Mouse (Mus musculus) induced T-regulatory cell, adult 2 months (primary cell): ENCODE results near the gene Rps28.

Experiments
- DNase-seq: peaks from one replicate; pipeline ENCODE4 v3.0.0-alpha.2; 2012; ENCODE audit warnings: low read depth

Rps28 gene

DNA sequence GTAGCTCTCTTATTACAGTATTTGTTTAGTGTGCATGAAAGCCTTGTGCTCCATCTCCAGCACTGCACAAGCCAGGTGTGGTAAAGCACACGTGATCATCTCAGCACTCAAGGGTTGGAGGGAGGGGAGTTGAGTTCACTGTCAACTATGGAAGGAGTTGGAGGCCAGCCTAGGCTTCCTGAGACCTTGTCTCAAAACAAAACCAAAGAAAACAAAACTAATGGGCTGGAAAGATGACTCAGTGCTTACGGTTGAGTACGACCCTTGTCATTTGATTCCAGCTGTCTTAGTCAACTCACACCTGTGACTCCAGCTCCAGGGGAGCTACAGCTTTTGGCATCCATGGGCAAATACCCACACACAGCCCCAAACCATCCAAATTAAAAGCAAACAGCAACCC lies 11.9 kb downstream of the Rps28 start:
- DNase-seq = no peak

DNA sequence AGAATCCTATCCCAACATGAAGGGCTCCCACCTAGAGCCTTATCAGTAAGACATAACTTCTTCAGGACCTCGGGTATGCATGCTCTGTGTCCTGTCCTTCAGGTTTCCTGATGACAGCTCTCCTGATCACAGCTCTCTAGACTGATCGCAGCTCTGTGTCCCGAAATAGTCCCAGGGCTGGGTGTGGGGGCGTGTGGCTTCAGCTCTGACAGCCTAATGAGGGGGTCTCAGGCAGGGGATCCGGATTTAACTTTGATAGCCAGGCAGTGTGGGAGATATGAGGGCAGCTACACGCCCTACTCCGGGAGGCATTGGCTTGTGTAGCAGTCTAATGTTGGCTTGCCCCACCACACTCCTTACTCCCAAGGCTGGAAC lies 13.2 kb downstream of the Rps28 start:
- no peak for DNase-seq

GRCm38 (mm10) chr17:33810334-33811141 lies 13.8 kb downstream of the Rps28 start, which contains the start of gene Kank3:
Gene Kank3 (plus strand): TSS chr17:33810519.
- peak; percentile 97 for DNase-seq

- no peak for DNase-seq
Observed at GRCm38 (mm10) chr17:33808192-33808591, 16.2 kb downstream of the Rps28 start.

- no peak for DNase-seq
Observed at GRCm38 (mm10) chr17:33807181-33807888, 17.0 kb downstream of the Rps28 start.

GRCm38 (mm10) chr17:33804745-33805144 lies 19.6 kb downstream of the Rps28 start:
- DNase-seq = no peak

DNA sequence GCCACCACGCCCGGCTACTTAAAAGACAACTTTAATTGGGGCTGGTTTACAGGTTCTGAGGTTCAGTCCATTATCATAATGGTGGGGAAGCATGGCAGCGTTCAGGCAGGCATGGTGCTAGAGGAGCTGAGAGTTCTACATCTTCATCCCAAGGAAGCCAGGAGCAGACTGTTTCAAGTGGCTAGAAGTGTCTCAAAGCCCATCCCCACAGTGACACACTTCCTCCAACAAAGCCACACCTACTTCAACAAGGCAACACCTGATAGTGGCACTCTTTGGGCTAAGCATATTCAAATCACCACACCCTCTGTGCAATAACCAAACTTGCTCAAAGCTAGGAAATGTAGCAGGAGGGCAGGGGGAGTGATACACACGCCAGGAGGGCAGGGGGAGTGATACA lies 20.2 kb downstream of the Rps28 start:
- no peak for DNase-seq

GRCm38 (mm10) chr17:33802221-33802620 lies 22.1 kb downstream of the Rps28 start:
- DNase-seq = peak; percentile 73

- no peak for DNase-seq
Observed at GRCm38 (mm10) chr17:33799277-33799676, 25.1 kb downstream of the Rps28 start.

DNA sequence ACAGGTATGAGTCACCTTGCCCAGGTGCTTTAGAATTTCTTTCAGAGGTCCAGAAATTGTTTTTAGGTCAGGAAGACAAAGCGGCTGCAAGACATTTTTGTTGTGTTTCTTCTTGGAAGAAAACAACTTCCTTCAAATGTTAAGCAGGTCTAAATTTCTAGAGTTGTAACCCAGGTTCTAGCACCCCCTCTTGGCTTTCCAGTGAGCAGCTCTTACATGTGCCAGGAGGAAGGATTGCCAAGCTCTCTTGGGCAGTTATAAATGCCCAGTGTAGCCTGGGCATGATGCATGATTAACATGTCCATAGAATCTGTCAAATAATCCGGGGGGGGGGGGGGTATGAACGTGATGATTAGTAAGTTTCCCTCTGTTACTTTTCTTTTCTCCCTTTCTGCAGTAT lies 26.1 kb downstream of the Rps28 start:
- no peak for DNase-seq

- no peak for DNase-seq
Observed at GRCm38 (mm10) chr17:33788732-33789131, 35.6 kb downstream of the Rps28 start.

GRCm38 (mm10) chr17:33786375-33786774 lies 38.0 kb downstream of the Rps28 start:
- no peak for DNase-seq

DNA sequence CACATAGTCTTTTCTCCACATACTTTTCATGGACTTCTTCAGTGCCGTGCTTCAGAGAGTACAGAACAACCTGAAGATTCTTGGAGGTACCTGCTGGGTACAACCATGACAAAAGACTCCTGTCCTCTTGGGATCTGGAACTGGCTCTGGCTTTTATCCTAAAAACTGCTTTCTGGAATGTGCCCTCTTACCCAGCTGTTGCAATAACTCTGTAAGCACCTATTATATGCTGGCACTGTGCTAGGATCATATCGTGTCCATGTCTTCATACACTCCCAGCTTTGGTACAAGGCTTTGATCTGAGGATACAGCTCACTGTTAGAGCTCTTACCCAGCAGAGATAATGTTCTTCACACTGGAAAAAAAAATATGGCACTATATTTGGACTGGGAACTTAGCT lies 39.4 kb downstream of the Rps28 start:
- no peak for DNase-seq

DNA sequence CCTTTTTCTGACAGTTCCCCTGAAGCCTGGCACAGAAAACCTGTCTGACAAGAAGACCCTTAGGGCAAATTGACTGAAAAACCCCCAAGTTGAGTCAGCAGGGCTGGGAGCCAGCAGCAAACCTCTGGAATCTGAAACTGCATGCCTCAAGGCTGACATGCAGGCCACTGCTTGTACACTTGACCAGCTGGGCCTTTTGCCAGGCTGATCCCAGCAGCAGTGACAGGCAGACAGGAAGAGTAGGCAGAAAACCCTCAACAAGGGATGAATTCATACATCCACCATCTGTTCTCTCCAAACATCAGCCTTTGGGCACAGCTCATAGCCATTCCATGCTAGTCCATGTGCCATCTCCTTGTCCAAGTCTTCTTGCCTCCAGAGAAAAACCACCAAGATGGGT lies 41.0 kb downstream of the Rps28 start:
- DNase-seq = no peak

DNA sequence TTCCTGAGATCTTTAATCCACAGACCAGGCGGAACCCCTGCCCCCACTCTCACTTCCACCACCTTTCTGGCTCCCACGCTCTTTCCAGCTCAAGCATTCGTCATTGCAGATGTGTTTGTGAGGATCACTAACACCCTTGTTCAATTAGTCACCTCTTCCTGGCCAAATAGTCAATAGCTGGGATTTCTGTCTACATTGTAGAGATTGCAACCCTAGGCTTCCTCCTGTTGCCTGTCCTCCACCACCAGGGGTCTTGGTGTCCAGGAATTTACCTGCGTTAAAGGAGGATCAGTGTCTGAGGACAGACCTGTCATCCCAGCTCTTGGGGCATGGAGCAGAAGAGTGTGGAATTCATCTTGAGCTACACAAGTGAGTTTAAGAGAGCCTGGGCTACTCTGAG lies 42.3 kb downstream of the Rps28 start:
- peak; percentile 45 for DNase-seq

GRCm38 (mm10) chr17:33781124-33781977 lies 43.0 kb downstream of the Rps28 start, which contains the start of gene Angptl4:
Gene Angptl4 (minus strand): TSS chr17:33781830.
- peak; percentile 77 for DNase-seq

DNA sequence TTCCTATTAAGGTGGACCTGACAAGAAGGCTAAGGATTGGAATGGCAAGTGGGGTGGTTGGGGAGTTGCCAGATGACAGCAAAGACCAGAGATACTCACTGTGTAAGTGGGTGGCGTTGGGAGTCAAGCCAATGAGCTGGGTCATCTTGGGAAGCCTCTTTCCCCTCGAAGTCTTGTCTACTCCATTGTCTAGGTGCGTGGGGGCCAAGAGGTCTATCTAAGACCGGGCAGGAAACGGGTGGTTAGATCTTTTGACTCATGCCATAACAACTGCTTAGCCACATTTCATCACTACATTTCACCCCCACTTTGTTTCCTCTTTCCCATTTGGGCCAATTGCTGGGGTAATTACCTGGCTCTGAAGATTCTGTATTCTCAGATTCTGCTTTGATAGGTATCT lies 43.9 kb downstream of the Rps28 start:
- DNase-seq = peak; percentile 74

DNA sequence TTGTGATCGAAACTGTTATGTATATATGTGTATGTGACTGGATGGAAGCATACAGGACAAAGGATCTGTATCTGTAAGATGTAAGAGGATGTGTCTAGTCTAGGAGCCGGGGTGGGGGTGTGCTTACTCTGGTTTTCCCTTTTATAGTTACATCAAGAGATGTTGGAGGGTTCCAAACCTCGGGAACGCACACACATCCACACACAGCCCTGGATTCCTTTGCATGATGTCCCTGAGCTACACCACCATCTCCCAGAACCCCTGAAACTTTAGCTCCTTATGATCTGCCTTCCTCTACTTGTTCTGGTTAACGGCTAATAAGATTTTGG lies 44.4 kb downstream of the Rps28 start:
- no peak for DNase-seq

DNA sequence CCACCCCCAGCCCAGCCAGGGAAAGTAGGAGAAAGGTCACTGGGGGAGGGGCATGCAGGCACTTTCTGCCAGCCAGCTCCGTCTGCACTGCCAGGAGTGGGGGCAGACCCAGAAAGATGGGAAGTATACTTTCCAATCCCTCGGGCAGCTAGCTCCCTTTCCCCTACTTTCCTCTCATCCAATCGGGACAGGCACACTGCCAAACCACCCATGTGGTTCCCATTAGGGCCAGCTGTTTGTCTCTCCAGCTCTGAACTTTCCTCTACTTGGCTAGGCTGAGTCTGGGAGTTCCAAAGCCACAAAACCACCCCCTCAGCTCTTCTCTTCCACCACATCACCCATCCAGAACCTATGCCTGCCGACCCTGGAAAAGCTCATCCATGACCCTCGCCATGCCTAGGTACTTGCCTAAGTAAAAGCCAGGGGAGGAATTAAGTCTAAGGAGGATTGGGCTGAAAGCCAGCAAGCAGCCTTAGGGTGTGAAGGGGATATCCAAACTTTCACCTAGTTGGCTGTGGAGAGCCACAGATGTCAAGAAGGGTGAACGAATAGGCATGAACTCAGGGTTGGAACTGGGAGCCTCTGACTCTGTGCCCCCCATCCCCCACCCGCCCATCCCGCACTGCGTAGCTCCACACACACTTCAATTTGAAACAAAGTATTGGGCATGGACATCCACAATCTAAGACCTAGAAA lies 44.9 kb downstream of the Rps28 start:
- DNase-seq = no peak

GRCm38 (mm10) chr17:33775287-33775686 lies 49.1 kb downstream of the Rps28 start:
- DNase-seq = no peak

DNA sequence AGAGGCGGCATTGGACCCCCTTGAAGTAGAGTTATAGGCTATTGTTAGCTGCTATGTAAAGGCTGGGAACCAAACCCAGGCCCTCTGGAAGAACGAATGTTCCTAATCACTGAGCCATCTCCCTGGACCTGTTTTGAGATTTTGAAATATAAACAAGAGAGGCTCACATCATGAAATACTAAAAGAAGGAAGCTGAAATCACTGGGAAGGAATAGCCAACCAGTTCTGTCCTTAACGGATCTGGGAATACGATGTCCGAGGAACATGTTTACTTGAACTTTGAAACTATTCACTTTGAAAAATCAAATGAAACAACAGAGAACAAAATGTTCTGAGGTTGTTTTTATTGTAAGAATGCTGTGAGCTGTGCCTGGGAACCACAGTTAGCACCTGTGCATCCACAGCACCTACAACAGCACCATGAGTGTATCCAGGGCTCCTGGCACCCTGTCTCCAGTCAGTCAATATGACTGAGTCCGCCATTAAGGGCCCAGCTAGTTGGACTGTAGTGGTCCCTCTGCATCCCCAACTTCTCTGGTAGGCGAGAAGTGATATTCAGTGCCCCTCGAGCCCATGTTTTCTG lies 49.7 kb downstream of the Rps28 start:
- no peak for DNase-seq
